Mouse (Mus musculus): ENCODE data around the gene Myh10.

- TF ChIP-seq CTCF (conservative IDR thresholded peaks at IDR 0.05; ENCODE audit: insufficient read depth, insufficient read length, low read depth, low read length) (no peak), POLR2A (IDR thresholded peaks at IDR 0.05; ENCODE audit: low read depth, low read length) (no peak)
Observed at GRCm38 (mm10) chr11:68863631-68864091, 172.3 kb downstream of the Myh10 start.
